Mouse (Mus musculus) left cerebral cortex, postnatal 10 days (tissue): ENCODE results near the gene Npff. TPM values are rescaled to one million over a fixed set of nuclear protein-coding genes. Genes with fewer than 3 reads are reported as not detected.

Experiments used
- DNase-seq, 2 experiments: peaks; one replicate each; pipeline ENCODE4 v3.0.0; 2021 to 2022; ENCODE audit warnings: low spot score in 2 of 2, mixed read lengths in 1 of 2; ENCODE audit errors: extremely low spot score in 1 of 2
- intact Hi-C: fragments of 180-260 bp; cut with DNase I; formaldehyde crosslinking; loops from one replicate; pipeline ENCODE4 v1.15.1; 2025
- total RNA-seq, 2 experiments: library from RNA; stranded (reverse); gene quantifications; 2 replicates each; pipeline ENCODE4 v1.2.3; 2021

The Npff gene
- total RNA-seq, 2 experiments from 2014 or later = 3.4 to 4.2 TPM

- intact Hi-C loops = loop anchor here (5.0 kb wide), 1 partner anchor 36 kb away; the partner anchor contains the start of gene Pcbp2
- no peak for DNase-seq
These were observed 16.4 kb downstream of the Npff start for GRCm38 (mm10) chr15:102508336-102508735.

GRCm38 (mm10) chr15:102507561-102507960, 17.2 kb downstream of the Npff start:
- intact Hi-C loops = loop anchor here (5.0 kb wide), 1 partner anchor 35 kb away; the partner anchor contains the start of gene Pcbp2
- DNase-seq = no peak

- intact Hi-C loops = loop anchor here (5.0 kb wide), 1 partner anchor 35 kb away; the partner anchor contains the start of gene Pcbp2
- no peak for DNase-seq
These were observed 17.9 kb downstream of the Npff start for GRCm38 (mm10) chr15:102506864-102507263.

- intact Hi-C loops = loop anchor here (5.0 kb wide), 1 partner anchor 34 kb away; the partner anchor contains the start of gene Pcbp2
- no peak for DNase-seq
These were observed 18.3 kb downstream of the Npff start for GRCm38 (mm10) chr15:102506464-102506830.

GRCm38 (mm10) chr15:102505770-102506463, 18.8 kb downstream of the Npff start:
- no peak for DNase-seq
- intact Hi-C loops = loop anchor here (5.0 kb wide), 1 partner anchor 34 kb away; the partner anchor contains the start of gene Pcbp2

- intact Hi-C loops = loop anchor here (5.0 kb wide), 1 partner anchor 33 kb away; the partner anchor contains the start of gene Pcbp2
- no peak for DNase-seq
These were observed 19.5 kb downstream of the Npff start for GRCm38 (mm10) chr15:102505073-102505769.

GRCm38 (mm10) chr15:102503924-102504782, 20.6 kb downstream of the Npff start:
- no peak for DNase-seq
- intact Hi-C loops = no loop called here

- DNase-seq = no peak
- intact Hi-C loops = no loop called here
These were observed 21.3 kb downstream of the Npff start, which contains the start of gene Gm10337 for GRCm38 (mm10) chr15:102503447-102503846. Gm10337 (plus strand) TSS chr15:102503722.

- intact Hi-C loops = no loop called here
- no peak for DNase-seq
These were observed 22.4 kb downstream of the Npff start for GRCm38 (mm10) chr15:102502254-102502840.

GRCm38 (mm10) chr15:102501084-102501814, 23.5 kb downstream of the Npff start:
- intact Hi-C loops = no loop called here
- DNase-seq = no peak

- intact Hi-C loops = no loop called here
- DNase-seq = no peak
These were observed 24.3 kb downstream of the Npff start for GRCm38 (mm10) chr15:102500479-102500878.

GRCm38 (mm10) chr15:102499851-102500250, 24.9 kb downstream of the Npff start:
- DNase-seq = no peak
- intact Hi-C loops = no loop called here

GRCm38 (mm10) chr15:102499370-102499769, 25.4 kb downstream of the Npff start:
- DNase-seq = no peak
- intact Hi-C loops = no loop called here

GRCm38 (mm10) chr15:102498322-102498721, 26.4 kb downstream of the Npff start:
- no peak for DNase-seq
- intact Hi-C loops = no loop called here

GRCm38 (mm10) chr15:102487664-102488063, 37.1 kb downstream of the Npff start:
- no peak for DNase-seq
- intact Hi-C loops = loop anchor here (10.0 kb wide), 1 partner anchor 393 kb away; no protein-coding TSS in a partner anchor

- intact Hi-C loops = loop anchor here (10.0 kb wide), 1 partner anchor 391 kb away; no protein-coding TSS in a partner anchor
- no peak for DNase-seq
These were observed 38.9 kb downstream of the Npff start for GRCm38 (mm10) chr15:102485853-102486252.

- intact Hi-C loops = loop anchor here (10.0 kb wide), 1 partner anchor 388 kb away; no protein-coding TSS in a partner anchor
- DNase-seq = no peak
These were observed 41.6 kb downstream of the Npff start for GRCm38 (mm10) chr15:102483136-102483535.

- intact Hi-C loops = loop anchor here (5.0 kb wide), 1 partner anchor 33 kb away; no protein-coding TSS in a partner anchor
These were observed 50.2 kb downstream of the Npff start for GRCm38 (mm10) chr15:102474520-102474919.

More at GRCm38 (mm10) chr15:102474520-102474919, 50.2 kb downstream of the Npff start:
- no peak for DNase-seq
